11 mouse cellular contexts compared by ENCODE assay signal in genomic region chr6:29946568-29946967, GRCm38 (mm10). TPM values are rescaled to one million over a fixed set of nuclear protein-coding genes. Genes with fewer than 3 reads are reported as not detected.
A peak's percentile ranks its signal among the peaks of the same experiment; 100 is the strongest.
DNase-seq lines count a peak whose midpoint lies in the region; ATAC-seq lines count a peak whose summit lies in the region.
"Had no signal": no experiment of that assay in that cellular context is flagged by ENCODE, and none has a peak within 500 bp of the region (broad histone marks: within the 10 kb centered on the region; RNA-seq: fewer than 3 reads in every experiment).

No protein-coding gene starts in this region.

- intact Hi-C loops in left cerebral cortex, postnatal 25 days (cut with DNase I): no loop called here

- peak; percentile 3 for DNase-seq in embryo, embryonic 10.5 days (ENCODE audit: low spot score)
- DNase-seq in embryo, embryonic 9.5 days (ENCODE audit: extremely low spot score): no peak
- DNase-seq in kidney, postnatal 14 days: peak; percentile 17
- no peak for DNase-seq in kidney, adult 18-20 months
- DNase-seq in 3T3-L1 (ENCODE audit: low read depth, low spot score) (peak; percentile 55), adipocyte (ENCODE audit: low spot score) (peak; percentile 74)
- no peak for DNase-seq in left cerebral cortex, postnatal 25 days (ENCODE audit: low spot score in 2 of 2)
- DNase-seq: cerebellum, postnatal 10 days; layer of hippocampus, adult 9-11 months; right cerebral cortex, postnatal 14 days had no signal

- no peak for ATAC-seq in inflammation-experienced regulatory T-cells, adult 6 months

RNA-seq across cellular contexts. Expression of gene Strip2, which starts 29.8 kb away (rescaled TPM):
- polyA plus RNA-seq in inflammation-experienced regulatory T-cells, adult 6 months (2017; shearing (Covaris generic)): under 1 TPM in 1 of 3 experiments, not detected in 2; 0.12 TPM
- total RNA-seq in left cerebral cortex, postnatal 25 days (2021): 10 to 100 TPM; 14.2 to 33.7 TPM

Comparison
In these comparisons a context has a peak if more than half of its experiments do, and no peak if none do; other contexts are left out.
1. DNase-seq: peak in embryo, embryonic 10.5 days (single experiment), kidney, postnatal 14 days (single experiment), 3T3-L1 (single experiment) and adipocyte (single experiment); none in embryo, embryonic 9.5 days (single experiment), kidney, adult 18-20 months (single experiment) and left cerebral cortex, postnatal 25 days (0 of 2).